Mouse (Mus musculus) C2C12 (cell line): ENCODE measurements around the gene Adora1. TPM values are rescaled to one million over a fixed set of nuclear protein-coding genes. Genes with fewer than 3 reads are reported as not detected.

ENCODE experiments used
- H3K27me3 ChIP-seq: one replicate; pipeline ENCODE4 v1.6.1; 2011; ENCODE audit not compliant: control insufficient read depth, insufficient read depth, insufficient read length
- H3K36me3 ChIP-seq: one replicate; pipeline ENCODE4 v1.6.1; 2011; ENCODE audit not compliant: control insufficient read depth, insufficient read depth
- H3K4me3 ChIP-seq: one replicate; pipeline ENCODE4 v1.5.1; 2011; ENCODE audit warnings: mild to moderate bottlenecking, control low read depth; ENCODE audit not compliant: poor library complexity, insufficient read depth, severe bottlenecking
- H3K79me2 ChIP-seq: one replicate; pipeline ENCODE4 v1.6.1; 2011; ENCODE audit not compliant: control insufficient read depth, insufficient read depth
- H3K79me3 ChIP-seq: one replicate; pipeline ENCODE4 v1.6.1; 2011; ENCODE audit warnings: low read depth, control low read depth
- H3ac ChIP-seq: one replicate; pipeline ENCODE3; 2011; ENCODE audit warnings: low read depth; ENCODE audit not compliant: control insufficient read depth, insufficient read length
- CEBPB ChIP-seq: IDR thresholded peaks from one replicate; pipeline ENCODE4 v1.6.1; 2011; ENCODE audit warnings: low read depth, mild to moderate bottlenecking, control low read depth, moderate library complexity
- CTCF ChIP-seq: IDR thresholded peaks from one replicate; pipeline ENCODE4 v1.5.1; 2011; ENCODE audit not compliant: control insufficient read depth, insufficient read depth, insufficient read length
- FOSL1 ChIP-seq: IDR thresholded peaks from one replicate; pipeline ENCODE4 v1.8.0; 2011; ENCODE audit warnings: mild to moderate bottlenecking, low read length; ENCODE audit not compliant: poor library complexity, insufficient read depth, severe bottlenecking
- MAX ChIP-seq: IDR thresholded peaks from one replicate; pipeline ENCODE4 v1.6.1; 2011; ENCODE audit warnings: mild to moderate bottlenecking, control low read depth
- MYOD1 ChIP-seq: IDR thresholded peaks from one replicate; pipeline ENCODE4 v1.6.1; 2011; ENCODE audit warnings: low read depth; ENCODE audit not compliant: control insufficient read depth, insufficient read length
- MYOG ChIP-seq: IDR thresholded peaks from one replicate; pipeline ENCODE4 v1.6.1; 2011; ENCODE audit not compliant: control insufficient read depth, insufficient read length; ENCODE audit errors: extremely low read depth
- USF1 ChIP-seq: IDR thresholded peaks from one replicate; pipeline ENCODE4 v1.6.1; 2011; ENCODE audit warnings: low read depth, mild to moderate bottlenecking, control low read depth, moderate library complexity
- polyA plus RNA-seq: library from polyadenylated mRNA; unstranded; fragments of >200 nt; fragmentation: generic; extraction: Trizol; gene quantifications from one replicate; pipeline ENCODE4 v1.2.1, GENCODE M21; 2012; ENCODE audit warnings: missing spikeins

The Adora1 gene
- polyA plus RNA-seq, 1 experiment: 0.05 TPM

DNA sequence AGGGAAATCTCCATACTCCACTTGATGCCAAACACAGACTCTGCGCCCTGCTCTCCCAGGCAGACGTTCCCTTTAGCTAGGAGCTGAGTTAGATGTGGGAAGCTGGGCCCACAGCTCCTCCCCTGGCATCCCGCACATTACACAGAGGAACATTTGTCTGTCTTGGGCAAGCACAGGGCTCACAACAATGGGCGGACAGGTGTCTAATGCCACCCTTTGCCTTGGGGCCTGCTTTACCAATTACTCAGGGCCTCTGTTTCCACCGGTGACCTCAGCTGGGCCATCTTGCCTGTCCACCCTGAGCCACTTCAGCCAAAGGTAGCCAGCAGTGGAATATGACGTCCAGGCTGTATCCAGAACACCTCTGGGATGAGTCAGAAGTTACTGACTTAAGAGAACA is 73.8 kb downstream of the Adora1 start:
- H3K79me2 ChIP-seq: no peaks in the 10 kb centered on the region
- H3ac ChIP-seq: no peak overlapping the region
- no peaks in the 10 kb centered on the region for H3K79me3 ChIP-seq
- H3K36me3 ChIP-seq: no peaks in the 10 kb centered on the region
- H3K27me3 ChIP-seq: peaks cover 7% of the 10 kb centered on the region
- TF ChIP-seq MYOD1: no peak
- TF ChIP-seq FOSL1: no peak
- no peak for TF ChIP-seq CTCF
- no peak for TF ChIP-seq CEBPB
- TF ChIP-seq MYOG: no peak
- TF ChIP-seq USF1: no peak
- TF ChIP-seq MAX: no peak
- H3K4me3 ChIP-seq: no peak overlapping the region

DNA sequence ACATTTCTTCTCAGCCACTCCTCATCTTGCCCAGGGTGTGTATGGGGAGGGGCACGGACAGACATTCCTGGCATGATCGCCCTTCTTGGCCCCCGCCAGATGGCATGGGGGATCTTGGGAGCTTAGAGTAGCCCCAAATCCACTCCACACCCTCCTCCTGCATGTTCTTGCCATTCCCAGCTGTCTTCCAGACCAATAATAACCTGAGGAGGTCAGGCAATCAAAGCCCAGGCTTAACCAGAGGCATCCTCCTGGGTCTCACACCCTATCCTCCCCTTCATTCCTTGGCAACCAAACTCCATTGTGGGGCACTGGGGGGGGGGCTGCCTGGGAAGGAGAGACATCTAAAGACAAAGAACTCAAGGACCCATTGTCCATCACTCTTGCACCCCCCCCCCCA is 74.8 kb downstream of the Adora1 start:
- TF ChIP-seq CTCF: no peak
- TF ChIP-seq USF1: no peak
- TF ChIP-seq MYOD1: no peak
- TF ChIP-seq MAX: no peak
- no peak for TF ChIP-seq CEBPB
- TF ChIP-seq FOSL1: no peak
- TF ChIP-seq MYOG: no peak
- no peak overlapping the region for H3K4me3 ChIP-seq

DNA sequence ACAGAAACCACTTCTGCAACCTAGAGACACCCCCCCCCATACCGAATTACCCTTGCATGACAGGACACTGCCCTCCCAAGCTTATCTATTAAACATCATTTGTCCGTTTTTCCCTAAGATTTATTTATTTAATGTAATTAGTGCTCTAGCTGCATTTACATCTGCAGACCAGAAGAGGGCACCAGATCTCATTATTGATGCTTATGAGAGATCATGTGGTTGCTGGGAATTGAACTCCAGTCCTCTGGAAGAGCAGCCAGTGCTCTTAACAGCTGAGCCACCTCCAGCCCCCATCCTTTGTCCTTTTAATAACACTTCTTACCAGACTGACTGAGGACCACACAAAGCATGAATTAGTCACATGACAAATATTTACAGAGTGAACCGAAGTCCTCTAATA is 80.6 kb downstream of the Adora1 start:
- Histone ChIP-seq H3K4me3 (no peak overlapping the region), H3K79me2 (no peaks in the 10 kb centered on the region), H3K79me3 (no peaks in the 10 kb centered on the region), H3ac (no peak overlapping the region), H3K36me3 (no peaks in the 10 kb centered on the region), H3K27me3 (peaks cover 16% of the 10 kb centered on the region)
- no peak for TF ChIP-seq MAX
- TF ChIP-seq MYOD1: no peak
- no peak for TF ChIP-seq MYOG
- TF ChIP-seq CTCF: no peak
- TF ChIP-seq FOSL1: no peak
- no peak for TF ChIP-seq USF1

More for the DNA sequence above, 74.8 kb downstream of the Adora1 start:
- no peak overlapping the region for H3ac ChIP-seq
- H3K36me3 ChIP-seq: no peaks in the 10 kb centered on the region
- H3K79me3 ChIP-seq: no peaks in the 10 kb centered on the region
- H3K27me3 ChIP-seq: peaks cover 7% of the 10 kb centered on the region
- no peaks in the 10 kb centered on the region for H3K79me2 ChIP-seq

DNA sequence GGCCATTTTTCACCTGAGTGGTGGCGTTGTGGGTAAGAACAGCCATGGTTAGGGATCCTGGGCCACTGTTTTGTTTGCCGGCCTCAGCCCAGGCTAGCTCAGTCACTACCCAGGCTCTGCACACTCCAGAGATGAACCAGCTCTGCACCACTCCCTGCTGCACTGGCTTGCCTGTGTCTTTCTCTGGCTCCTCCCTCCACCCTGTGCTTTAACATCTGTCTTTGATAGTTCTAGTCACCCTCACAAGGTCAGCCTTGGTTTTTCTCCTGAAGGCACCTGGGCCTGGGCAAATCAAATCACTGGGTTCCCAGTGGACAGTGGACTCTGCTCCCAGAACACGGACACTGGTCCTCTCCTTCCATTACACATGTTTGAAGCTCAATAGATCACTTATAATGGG is 81.1 kb downstream of the Adora1 start:
- no peaks in the 10 kb centered on the region for H3K79me3 ChIP-seq
- no peaks in the 10 kb centered on the region for H3K79me2 ChIP-seq
- H3K27me3 ChIP-seq: peaks cover 18% of the 10 kb centered on the region
- no peaks in the 10 kb centered on the region for H3K36me3 ChIP-seq
- no peak overlapping the region for H3K4me3 ChIP-seq
- TF ChIP-seq MYOG: no peak
- TF ChIP-seq MAX: no peak
- TF ChIP-seq MYOD1: no peak
- no peak for TF ChIP-seq USF1
- no peak for TF ChIP-seq CEBPB
- no peak for TF ChIP-seq FOSL1
- no peak overlapping the region for H3ac ChIP-seq

DNA sequence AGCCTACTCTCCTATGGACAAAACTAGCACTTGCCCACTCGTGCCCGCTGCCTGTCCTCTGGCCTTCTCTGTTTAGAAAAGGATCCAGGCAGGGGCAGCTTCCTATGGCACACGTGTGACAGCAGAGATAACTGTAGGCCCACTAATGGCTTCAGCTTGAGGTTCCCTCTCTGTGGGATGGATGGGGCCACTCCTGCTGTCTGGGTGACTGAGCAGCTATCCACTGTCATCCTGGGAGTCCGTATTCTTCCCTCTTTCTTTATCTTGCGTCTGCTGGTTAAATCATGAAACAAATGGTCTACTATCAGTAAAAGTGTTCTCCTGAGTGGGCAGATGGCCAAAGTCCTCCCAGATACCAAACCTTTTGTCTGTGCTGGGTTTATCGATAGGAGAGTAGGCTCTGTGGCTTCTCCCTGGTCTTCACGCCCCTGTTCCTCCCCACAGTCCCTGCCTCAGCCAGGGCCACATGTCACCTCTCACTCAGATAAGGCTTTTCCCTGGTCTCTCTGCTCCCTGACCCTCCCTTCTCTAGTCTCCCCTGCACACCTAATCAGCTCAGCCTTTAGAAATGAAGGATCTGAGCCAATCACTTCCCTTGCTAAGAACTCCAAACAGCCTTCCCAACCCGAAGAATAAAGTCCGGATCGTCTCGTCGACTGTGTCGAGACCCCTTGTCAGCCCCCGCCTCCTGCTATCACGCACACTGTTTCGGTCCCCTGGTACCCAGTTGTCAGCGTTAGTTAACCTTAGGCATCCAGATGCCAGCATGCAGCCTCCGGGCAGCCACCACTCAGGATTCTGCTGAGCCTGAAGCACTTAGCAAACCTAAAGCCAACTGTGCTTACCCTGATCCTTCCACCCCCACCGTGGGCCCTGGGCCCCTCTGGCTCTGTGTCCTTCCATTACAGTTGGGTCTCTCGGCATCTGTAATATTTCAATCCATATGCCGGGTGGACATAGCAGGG is 82.3 kb downstream of the Adora1 start:
- Histone ChIP-seq H3K36me3 (no peaks in the 10 kb centered on the region), H3K79me2 (no peaks in the 10 kb centered on the region), H3ac (no peak overlapping the region), H3K79me3 (no peaks in the 10 kb centered on the region), H3K27me3 (peaks cover 22% of the 10 kb centered on the region), H3K4me3 (no peak overlapping the region)
- TF ChIP-seq USF1: no peak
- TF ChIP-seq FOSL1: no peak
- no peak for TF ChIP-seq MYOG
- no peak for TF ChIP-seq MYOD1
- no peak for TF ChIP-seq MAX
- TF ChIP-seq CEBPB: no peak
- no peak for TF ChIP-seq CTCF
